Mouse (Mus musculus): Measurements from ENCODE around the gene Gata2.

DNA sequence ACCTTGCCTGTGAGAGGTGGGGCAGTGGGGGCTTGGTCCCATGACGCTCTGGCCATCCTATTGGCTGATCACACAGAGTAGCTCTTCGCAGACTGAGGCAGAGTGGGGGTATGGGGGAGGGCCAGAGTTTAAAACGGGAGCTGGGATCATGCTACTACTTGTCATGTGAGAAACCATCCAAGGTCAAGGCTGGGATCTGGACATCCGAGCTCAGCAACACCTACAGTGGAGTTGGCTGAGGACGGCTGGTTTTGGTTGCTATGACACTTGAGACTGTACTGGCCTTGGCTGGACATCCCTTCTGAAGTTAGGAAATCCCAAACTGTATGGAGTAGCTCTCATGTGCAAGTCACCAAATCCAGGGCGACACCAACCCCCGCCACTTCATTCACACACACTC lies 38.1 kb downstream of the Gata2 start:
- TF ChIP-seq CTCF (IDR thresholded peaks at IDR 0.05; ENCODE audit: low read depth, low read length): no peak
- no peak for TF ChIP-seq POLR2AphosphoS5 (IDR thresholded peaks at IDR 0.05; ENCODE audit: insufficient replicate concordance, low read depth, low read length)
- TF ChIP-seq GATA1 (IDR thresholded peaks at IDR 0.05; ENCODE audit: borderline replicate concordance, low read length): no peak

Measured in G1E (cell line).